Mouse (Mus musculus): ENCODE measurements around the gene Lcor. TPM values are rescaled to one million over a fixed set of nuclear protein-coding genes. Genes with fewer than 3 reads are reported as not detected.

Gene Lcor
- polyA plus RNA-seq, 1 experiment from 2014 or later: 30.3 TPM

GRCm38 (mm10) chr19:41445013-41445610 is 37.3 kb upstream of the Lcor start:
- WGBS: 80% methylated on average over 10 of the region's 10 CpGs
- Histone ChIP-seq H3K4me2 (ENCODE audit: low read depth, low read length, severe bottlenecking) (no peak overlapping the region), H3K4me1 (replicated peaks; ENCODE audit: control insufficient read depth, insufficient read depth, low read length) (peaks cover 4% of the 10 kb centered on the region; the same call in 1 of the 2 replicates), H3K27me3 (ENCODE audit: control insufficient read depth, insufficient read depth, low read length) (no peaks in the 10 kb centered on the region), H3K27ac (ENCODE audit: low read depth, low read length) (no peak overlapping the region), H3K36me3 (ENCODE audit: control insufficient read depth, insufficient read depth, low read length) (no peaks in the 10 kb centered on the region), H3K9ac (ENCODE audit: low read length) (no peak overlapping the region), H3K4me3 (ENCODE audit: low read depth, low read length) (no peak overlapping the region), H3K9me3 (ENCODE audit: control insufficient read depth, low read length) (no peaks in the 10 kb centered on the region)
- ATAC-seq (replicated peaks; ENCODE audit: low FRiP score) (no peak), DNase-seq (ENCODE audit: low spot score) (no peak)

GRCm38 (mm10) chr19:41445723-41446122 is 36.7 kb upstream of the Lcor start:
- H3K36me3 ChIP-seq (ENCODE audit: control insufficient read depth, insufficient read depth, low read length): no peaks in the 10 kb centered on the region
- H3K9me3 ChIP-seq (ENCODE audit: control insufficient read depth, low read length): no peaks in the 10 kb centered on the region
- H3K4me2 ChIP-seq (ENCODE audit: low read depth, low read length, severe bottlenecking): no peak overlapping the region
- no peak overlapping the region for H3K27ac ChIP-seq (ENCODE audit: low read depth, low read length)
- H3K4me1 ChIP-seq (replicated peaks; ENCODE audit: control insufficient read depth, insufficient read depth, low read length): peaks cover 4% of the 10 kb centered on the region; the same call in 1 of the 2 replicates
- DNase-seq (ENCODE audit: low spot score) (no peak), ATAC-seq (replicated peaks; ENCODE audit: low FRiP score) (no peak)
- no peaks in the 10 kb centered on the region for H3K27me3 ChIP-seq (ENCODE audit: control insufficient read depth, insufficient read depth, low read length)
- no peak overlapping the region for H3K4me3 ChIP-seq (ENCODE audit: low read depth, low read length)
- WGBS: 66% methylated on average over 5 of the region's 5 CpGs
- no peak overlapping the region for H3K9ac ChIP-seq (ENCODE audit: low read length)

DNA sequence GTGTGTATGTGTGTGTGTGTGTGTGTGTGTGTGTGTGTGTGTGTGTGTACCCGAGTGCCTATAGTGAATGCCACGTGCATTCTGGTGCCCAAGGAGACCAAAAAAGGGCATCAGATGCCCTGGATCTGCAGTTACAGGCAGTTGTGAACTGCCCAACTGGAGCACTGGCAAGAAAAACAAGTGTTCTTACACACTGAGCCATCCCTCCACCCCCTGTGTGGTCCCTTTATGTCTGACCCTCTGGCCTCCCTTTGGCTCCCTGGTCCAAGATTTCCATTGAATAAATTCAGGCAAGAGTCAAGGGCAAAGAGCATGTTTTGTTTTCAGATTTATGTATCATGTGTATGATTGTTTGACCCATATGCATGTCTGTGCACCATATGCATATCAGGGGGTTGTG is 35.3 kb upstream of the Lcor start:
- Histone ChIP-seq H3K27me3 (ENCODE audit: control insufficient read depth, insufficient read depth, low read length) (no peaks in the 10 kb centered on the region), H3K9me3 (ENCODE audit: control insufficient read depth, low read length) (no peaks in the 10 kb centered on the region), H3K4me1 (replicated peaks; ENCODE audit: control insufficient read depth, insufficient read depth, low read length) (no peaks in the 10 kb centered on the region; the same call in 1 of the 2 replicates), H3K4me2 (ENCODE audit: low read depth, low read length, severe bottlenecking) (no peak overlapping the region), H3K4me3 (ENCODE audit: low read depth, low read length) (no peak overlapping the region), H3K9ac (ENCODE audit: low read length) (no peak overlapping the region), H3K27ac (ENCODE audit: low read depth, low read length) (no peak overlapping the region), H3K36me3 (ENCODE audit: control insufficient read depth, insufficient read depth, low read length) (no peaks in the 10 kb centered on the region)
- no peak for ATAC-seq (replicated peaks; ENCODE audit: low FRiP score)
- WGBS: 100% methylated on average over 2 of the region's 2 CpGs
- DNase-seq (ENCODE audit: low spot score): no peak

GRCm38 (mm10) chr19:41447760-41448159 is 34.7 kb upstream of the Lcor start:
- no peaks in the 10 kb centered on the region for H3K36me3 ChIP-seq (ENCODE audit: control insufficient read depth, insufficient read depth, low read length)
- H3K4me2 ChIP-seq (ENCODE audit: low read depth, low read length, severe bottlenecking): no peak overlapping the region
- DNase-seq (ENCODE audit: low spot score) (no peak), ATAC-seq (replicated peaks; ENCODE audit: low FRiP score) (no peak)
- 82% methylated on average over 2 of the region's 2 CpGs for WGBS
- H3K27ac ChIP-seq (ENCODE audit: low read depth, low read length): no peak overlapping the region
- no peak overlapping the region for H3K4me3 ChIP-seq (ENCODE audit: low read depth, low read length)
- no peak overlapping the region for H3K9ac ChIP-seq (ENCODE audit: low read length)
- H3K9me3 ChIP-seq (ENCODE audit: control insufficient read depth, low read length): no peaks in the 10 kb centered on the region
- H3K4me1 ChIP-seq (replicated peaks; ENCODE audit: control insufficient read depth, insufficient read depth, low read length): no peaks in the 10 kb centered on the region
- H3K27me3 ChIP-seq (ENCODE audit: control insufficient read depth, insufficient read depth, low read length): no peaks in the 10 kb centered on the region

DNA sequence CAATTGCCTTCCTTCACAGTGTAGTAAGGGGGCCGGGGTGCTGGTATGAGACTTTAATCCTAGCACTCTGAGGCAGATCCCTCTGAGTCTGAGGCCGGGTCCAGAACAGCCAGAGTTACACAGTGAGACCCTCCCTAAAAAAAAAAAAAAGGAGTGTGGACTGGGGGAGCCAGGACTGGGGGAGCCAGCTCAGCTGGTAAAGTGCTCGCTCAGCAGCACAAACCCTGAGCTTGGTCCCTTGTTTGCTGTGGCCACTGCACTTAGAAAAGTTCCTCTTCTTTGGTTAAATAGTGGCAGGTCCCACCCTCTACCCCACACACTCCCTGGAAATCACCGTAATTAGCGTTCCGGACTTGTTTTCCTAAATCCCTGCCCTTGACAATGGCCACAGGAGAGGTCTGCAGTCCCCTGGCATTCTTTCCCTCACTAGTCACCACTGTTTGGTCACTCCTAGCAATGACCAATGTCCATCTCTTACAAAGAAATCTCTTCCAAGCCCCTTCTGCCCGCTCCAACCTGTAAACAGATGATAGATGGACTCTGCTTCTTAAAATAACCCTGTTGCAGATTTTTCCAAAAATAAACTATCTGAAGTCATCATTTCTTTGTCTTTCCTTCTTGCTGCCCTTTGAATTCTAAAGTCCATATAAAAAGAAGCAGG is 32.9 kb upstream of the Lcor start:
- DNase-seq (ENCODE audit: low spot score) (no peak), ATAC-seq (replicated peaks; ENCODE audit: low FRiP score) (no peak)
- Histone ChIP-seq H3K27me3 (ENCODE audit: control insufficient read depth, insufficient read depth, low read length) (no peaks in the 10 kb centered on the region), H3K4me1 (replicated peaks; ENCODE audit: control insufficient read depth, insufficient read depth, low read length) (no peaks in the 10 kb centered on the region), H3K36me3 (ENCODE audit: control insufficient read depth, insufficient read depth, low read length) (no peaks in the 10 kb centered on the region), H3K9ac (ENCODE audit: low read length) (no peak overlapping the region), H3K9me3 (ENCODE audit: control insufficient read depth, low read length) (no peaks in the 10 kb centered on the region), H3K4me2 (ENCODE audit: low read depth, low read length, severe bottlenecking) (no peak overlapping the region), H3K27ac (ENCODE audit: low read depth, low read length) (no peak overlapping the region), H3K4me3 (ENCODE audit: low read depth, low read length) (no peak overlapping the region)
- WGBS: 69% methylated on average over 7 of the region's 7 CpGs

DNA sequence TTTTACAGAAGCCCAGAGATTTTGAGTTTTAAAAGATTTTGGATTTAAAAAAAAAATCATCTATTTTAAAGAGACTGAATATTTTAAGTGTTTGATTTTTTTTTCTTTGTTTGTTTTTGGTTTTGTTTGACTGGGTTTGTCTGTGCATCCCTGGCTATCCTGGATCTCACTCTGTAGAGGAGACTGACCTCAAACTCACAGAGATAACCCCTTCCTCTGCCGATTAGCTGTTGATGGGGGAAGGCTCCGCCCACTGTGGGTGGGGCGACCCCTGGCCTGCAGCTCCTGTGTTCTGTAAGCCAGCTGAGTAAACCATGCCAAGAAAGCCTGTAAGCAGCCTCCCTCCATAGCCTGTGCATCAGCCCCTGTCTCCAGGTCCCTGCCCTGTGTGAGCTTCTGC is 30.3 kb upstream of the Lcor start:
- no peaks in the 10 kb centered on the region for H3K9me3 ChIP-seq (ENCODE audit: control insufficient read depth, low read length)
- no peaks in the 10 kb centered on the region for H3K4me1 ChIP-seq (replicated peaks; ENCODE audit: control insufficient read depth, insufficient read depth, low read length)
- H3K4me2 ChIP-seq (ENCODE audit: low read depth, low read length, severe bottlenecking): no peak overlapping the region
- no peak for ATAC-seq (replicated peaks; ENCODE audit: low FRiP score)
- 16% methylated on average over 3 of the region's 3 CpGs for WGBS
- H3K9ac ChIP-seq (ENCODE audit: low read length): no peak overlapping the region
- no peak for DNase-seq (ENCODE audit: low spot score)
- no peak overlapping the region for H3K27ac ChIP-seq (ENCODE audit: low read depth, low read length)
- H3K27me3 ChIP-seq (ENCODE audit: control insufficient read depth, insufficient read depth, low read length): no peaks in the 10 kb centered on the region
- no peak overlapping the region for H3K4me3 ChIP-seq (ENCODE audit: low read depth, low read length)
- no peaks in the 10 kb centered on the region for H3K36me3 ChIP-seq (ENCODE audit: control insufficient read depth, insufficient read depth, low read length)

GRCm38 (mm10) chr19:41454601-41455000 is 27.8 kb upstream of the Lcor start:
- no peak overlapping the region for H3K9ac ChIP-seq (ENCODE audit: low read length)
- no peaks in the 10 kb centered on the region for H3K27me3 ChIP-seq (ENCODE audit: control insufficient read depth, insufficient read depth, low read length)
- no peak overlapping the region for H3K4me3 ChIP-seq (ENCODE audit: low read depth, low read length)
- DNase-seq (ENCODE audit: low spot score) (no peak), ATAC-seq (replicated peaks; ENCODE audit: low FRiP score) (no peak)
- no peaks in the 10 kb centered on the region for H3K9me3 ChIP-seq (ENCODE audit: control insufficient read depth, low read length)
- no peaks in the 10 kb centered on the region for H3K36me3 ChIP-seq (ENCODE audit: control insufficient read depth, insufficient read depth, low read length)
- 88% methylated on average over 6 of the region's 7 CpGs for WGBS
- no peaks in the 10 kb centered on the region for H3K4me1 ChIP-seq (replicated peaks; ENCODE audit: control insufficient read depth, insufficient read depth, low read length)
- no peak overlapping the region for H3K4me2 ChIP-seq (ENCODE audit: low read depth, low read length, severe bottlenecking)
- H3K27ac ChIP-seq (ENCODE audit: low read depth, low read length): no peak overlapping the region

DNA sequence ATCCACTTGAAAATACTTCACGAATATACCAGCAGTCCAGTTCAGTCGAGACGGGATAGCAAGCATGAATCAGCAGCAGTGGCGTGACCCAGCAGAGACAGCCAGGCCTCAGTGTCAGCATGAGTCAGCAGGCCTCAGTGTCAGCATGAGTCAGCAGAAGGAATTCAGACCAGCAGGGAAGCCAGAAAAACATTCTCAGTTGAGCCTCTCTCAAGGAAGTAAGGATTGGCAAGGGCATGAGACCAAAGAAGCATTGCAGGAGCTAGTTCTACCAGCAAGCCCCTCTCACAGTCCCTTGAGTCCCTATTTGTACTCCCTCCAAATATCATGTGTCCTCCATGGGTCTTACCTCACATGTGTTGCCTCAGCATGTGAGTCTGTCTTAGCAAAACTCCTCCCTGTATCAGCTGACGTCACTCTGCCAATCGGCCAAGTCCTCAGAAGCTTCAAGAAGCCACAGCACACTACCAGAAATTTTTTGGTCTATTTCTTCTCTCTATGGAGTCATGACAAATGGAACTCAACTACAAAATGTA is 27.3 kb upstream of the Lcor start:
- WGBS: 83% methylated on average over 6 of the region's 6 CpGs
- ATAC-seq (replicated peaks; ENCODE audit: low FRiP score) (no peak), DNase-seq (ENCODE audit: low spot score) (no peak)
- no peaks in the 10 kb centered on the region for H3K9me3 ChIP-seq (ENCODE audit: control insufficient read depth, low read length)
- H3K4me3 ChIP-seq (ENCODE audit: low read depth, low read length): no peak overlapping the region
- no peak overlapping the region for H3K4me2 ChIP-seq (ENCODE audit: low read depth, low read length, severe bottlenecking)
- no peak overlapping the region for H3K9ac ChIP-seq (ENCODE audit: low read length)
- no peaks in the 10 kb centered on the region for H3K4me1 ChIP-seq (replicated peaks; ENCODE audit: control insufficient read depth, insufficient read depth, low read length)
- H3K27me3 ChIP-seq (ENCODE audit: control insufficient read depth, insufficient read depth, low read length): no peaks in the 10 kb centered on the region
- H3K27ac ChIP-seq (ENCODE audit: low read depth, low read length): no peak overlapping the region
- H3K36me3 ChIP-seq (ENCODE audit: control insufficient read depth, insufficient read depth, low read length): no peaks in the 10 kb centered on the region

DNA sequence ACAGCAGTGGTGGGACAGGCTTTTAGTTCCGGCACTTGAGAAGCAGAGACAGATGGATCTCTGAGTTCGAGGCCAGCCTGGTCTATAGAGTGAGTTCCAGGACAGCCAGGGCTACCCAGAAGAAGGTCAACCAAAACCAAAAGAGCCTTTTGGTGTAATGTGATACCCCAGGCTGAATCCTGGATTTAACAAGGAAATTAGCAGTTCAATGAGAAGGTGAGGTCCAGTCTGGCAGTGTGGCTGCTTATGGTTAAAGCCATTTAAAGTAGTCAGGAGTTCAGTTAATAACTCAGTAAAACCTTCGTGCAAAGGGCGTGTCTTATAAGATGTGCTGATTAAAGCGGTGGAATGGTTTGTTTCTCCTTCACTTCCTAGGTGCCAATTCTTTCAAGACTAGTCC is 25.3 kb upstream of the Lcor start:
- H3K36me3 ChIP-seq (ENCODE audit: control insufficient read depth, insufficient read depth, low read length): no peaks in the 10 kb centered on the region
- H3K9me3 ChIP-seq (ENCODE audit: control insufficient read depth, low read length): no peaks in the 10 kb centered on the region
- 81% methylated on average over 5 of the region's 5 CpGs for WGBS
- H3K4me2 ChIP-seq (ENCODE audit: low read depth, low read length, severe bottlenecking): no peak overlapping the region
- H3K4me3 ChIP-seq (ENCODE audit: low read depth, low read length): no peak overlapping the region
- H3K9ac ChIP-seq (ENCODE audit: low read length): no peak overlapping the region
- no peak overlapping the region for H3K27ac ChIP-seq (ENCODE audit: low read depth, low read length)
- no peaks in the 10 kb centered on the region for H3K4me1 ChIP-seq (replicated peaks; ENCODE audit: control insufficient read depth, insufficient read depth, low read length)
- ATAC-seq (replicated peaks; ENCODE audit: low FRiP score): no peak
- DNase-seq (ENCODE audit: low spot score): no peak
- H3K27me3 ChIP-seq (ENCODE audit: control insufficient read depth, insufficient read depth, low read length): no peaks in the 10 kb centered on the region
